Mouse (Mus musculus): ENCODE results near the gene Mydgf. TPM values are rescaled to one million over a fixed set of nuclear protein-coding genes. Genes with fewer than 3 reads are reported as not detected.

Gene Mydgf
- total RNA-seq, 2 experiments from 2014 or later, result 54.4 to 62.2 TPM

DNA sequence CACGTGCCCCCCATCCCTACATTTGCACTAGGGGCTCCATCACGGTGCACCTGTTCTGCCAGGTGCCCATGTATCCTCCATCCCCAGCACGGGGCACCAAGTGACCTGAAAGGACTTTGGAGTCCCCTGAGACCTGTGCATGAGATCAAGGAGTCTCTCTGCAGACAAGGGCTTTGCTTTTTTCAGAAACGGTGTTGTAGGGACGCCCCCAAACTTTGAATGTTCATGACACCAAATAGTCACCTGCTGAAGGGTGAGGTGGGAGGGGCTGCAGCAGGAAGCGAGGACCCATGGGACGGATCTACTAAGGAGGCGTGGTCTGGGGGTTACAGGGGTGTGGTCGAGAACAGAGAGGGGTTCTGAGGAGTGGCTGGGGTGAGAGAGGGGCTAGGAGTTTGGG, 35.4 kb downstream of the Mydgf start:
- ATAC-seq (replicated peaks; ENCODE audit: poor library complexity, severe bottlenecking), result no peak

DNA sequence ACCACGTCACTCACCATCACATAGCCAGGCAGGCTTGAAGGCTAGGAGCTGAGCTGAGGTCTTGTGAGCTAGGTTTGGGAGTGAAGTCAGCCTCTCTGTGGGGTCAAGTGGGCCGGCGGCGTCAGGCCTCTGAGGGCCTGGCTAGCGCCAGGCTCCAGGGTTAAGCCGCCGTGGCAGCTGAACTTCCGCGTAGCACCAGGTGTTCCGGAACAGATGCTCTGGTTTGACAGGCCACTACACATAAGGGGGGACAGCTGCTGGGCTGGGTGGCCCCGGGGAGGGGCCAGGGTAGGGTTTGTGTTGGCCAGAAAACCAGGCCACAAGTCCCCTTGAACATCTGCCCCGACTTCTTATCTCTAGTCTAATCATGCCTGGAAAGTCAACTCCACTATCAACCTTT, 36.3 kb downstream of the Mydgf start:
- no peak for ATAC-seq (replicated peaks; ENCODE audit: poor library complexity, severe bottlenecking)

DNA sequence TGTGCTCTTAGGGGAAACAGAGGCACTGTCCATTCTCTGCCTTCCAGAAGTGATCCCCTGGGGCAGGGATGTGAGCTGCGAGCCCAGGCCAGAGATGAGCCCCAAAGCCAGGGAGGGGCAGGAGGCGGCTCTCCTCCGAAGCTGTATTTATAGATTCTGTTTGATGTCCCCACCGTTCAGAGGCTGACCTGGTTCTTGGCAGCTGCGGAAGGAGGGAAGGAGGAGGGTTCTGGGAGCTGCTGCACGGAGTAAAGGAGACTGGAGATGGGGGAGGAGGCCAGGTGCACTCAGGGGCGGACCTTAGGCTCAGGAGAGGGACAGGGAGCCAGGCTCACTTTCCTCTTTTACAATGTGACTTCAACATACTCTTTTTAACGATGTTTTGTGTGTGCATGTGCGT, 37.6 kb downstream of the Mydgf start:
- ATAC-seq (replicated peaks; ENCODE audit: poor library complexity, severe bottlenecking), result no peak

DNA sequence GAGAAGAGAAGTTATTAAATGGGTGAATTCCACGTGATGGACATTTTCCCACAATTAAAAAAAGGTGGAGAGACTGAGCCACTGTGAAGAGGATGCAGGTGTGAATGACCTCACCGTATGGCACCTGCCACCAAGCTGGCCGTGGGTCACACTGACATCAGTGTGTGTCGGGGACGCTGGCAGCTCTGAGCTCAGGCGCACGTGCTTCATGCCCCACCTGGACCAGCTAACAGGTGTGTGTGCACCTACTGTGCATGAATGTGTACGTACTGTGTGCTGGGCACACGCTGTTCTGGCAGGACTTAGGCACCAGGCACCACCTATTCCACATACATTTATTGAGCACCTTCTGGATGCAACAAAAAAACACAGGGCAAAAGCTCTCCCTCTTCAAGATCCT, 39.2 kb downstream of the Mydgf start:
- no peak for ATAC-seq (replicated peaks; ENCODE audit: poor library complexity, severe bottlenecking)

DNA sequence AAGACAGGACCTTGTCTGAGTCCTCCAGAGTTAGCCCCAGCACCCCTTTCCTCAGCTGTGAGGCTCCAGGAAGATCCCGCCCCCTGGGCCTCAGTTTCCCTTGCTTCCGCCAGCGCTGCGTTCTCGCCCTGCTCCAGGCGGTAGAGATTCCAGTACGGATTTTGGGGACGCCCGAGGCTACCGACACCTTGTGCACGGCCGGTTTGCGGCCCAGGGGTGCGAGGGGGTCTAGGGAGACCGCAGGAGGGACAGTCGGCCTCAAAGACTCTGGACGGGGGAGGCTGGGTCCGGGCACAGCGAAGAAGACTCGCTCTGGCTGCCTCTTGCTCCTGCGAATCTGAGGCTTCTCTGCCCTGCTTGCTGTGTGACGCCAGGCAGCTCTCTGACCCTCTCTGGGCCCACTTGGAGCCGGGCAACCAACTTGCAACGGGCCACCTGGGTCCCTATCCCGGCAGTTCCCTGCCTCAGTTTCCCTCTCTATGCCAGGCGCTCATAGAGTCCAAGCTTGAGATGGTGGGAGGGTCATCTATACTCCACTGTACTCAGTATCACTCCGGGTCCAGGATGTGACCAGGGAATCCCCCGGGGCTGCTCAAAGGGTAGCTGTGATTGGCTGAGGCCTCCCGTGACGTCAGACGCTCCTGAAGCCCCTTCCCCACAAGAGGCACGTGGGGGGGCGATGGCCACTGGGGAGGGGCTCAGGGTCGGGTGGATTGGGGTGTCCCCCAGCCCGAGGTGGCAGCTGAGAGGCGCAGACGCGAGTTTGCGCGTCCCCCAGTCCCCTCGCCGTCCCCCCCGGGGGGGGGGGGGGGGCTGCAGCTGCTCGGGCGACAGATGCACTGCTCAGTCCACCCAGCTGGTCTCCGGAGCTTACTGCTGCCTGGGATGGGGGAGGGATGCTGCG, 41.8 kb downstream of the Mydgf start:
- ATAC-seq (replicated peaks; ENCODE audit: poor library complexity, severe bottlenecking), result peak; percentile 45

DNA sequence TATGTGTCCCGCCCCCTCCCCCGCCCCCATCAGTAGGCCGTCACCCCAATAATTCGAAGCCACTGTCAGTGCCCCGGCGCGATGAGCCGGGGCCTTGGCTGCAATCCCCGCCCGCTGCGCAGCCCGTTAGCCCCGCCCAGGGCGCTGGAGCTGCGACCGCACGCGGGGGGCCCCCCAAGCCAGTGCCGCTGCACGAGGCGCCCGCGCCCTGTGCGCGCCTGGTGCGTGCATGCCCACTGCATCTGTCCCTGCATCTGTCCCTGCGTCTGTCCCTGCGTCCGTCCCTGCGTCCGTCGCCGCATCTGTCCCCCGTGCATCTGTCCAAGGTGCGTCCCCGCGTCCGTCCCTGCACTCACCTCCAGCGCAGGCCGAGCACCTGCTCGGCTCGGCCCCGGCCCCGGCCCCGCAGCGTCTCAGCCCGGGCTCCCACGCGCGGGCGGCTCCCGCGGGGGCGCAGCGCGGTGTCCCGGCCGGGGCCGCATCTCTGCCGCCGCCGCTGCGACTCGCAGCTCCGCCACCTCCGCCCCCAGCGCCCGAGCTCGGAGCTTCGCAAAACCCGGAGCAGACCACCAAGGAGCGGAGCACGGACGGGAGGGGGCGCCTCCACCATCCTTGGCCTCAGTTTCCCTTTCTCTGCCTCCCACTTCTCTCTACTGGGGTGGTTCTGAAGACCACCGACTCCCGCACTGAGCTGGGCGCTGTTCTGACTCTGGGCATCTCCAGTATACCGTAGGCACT, 43.7 kb downstream of the Mydgf start, which contains the start of gene Sema6b:
TSS of gene Sema6b (minus strand) at position 486 of the 738 bp plus-strand sequence.
- ATAC-seq (replicated peaks; ENCODE audit: poor library complexity, severe bottlenecking), result peak; percentile 52

DNA sequence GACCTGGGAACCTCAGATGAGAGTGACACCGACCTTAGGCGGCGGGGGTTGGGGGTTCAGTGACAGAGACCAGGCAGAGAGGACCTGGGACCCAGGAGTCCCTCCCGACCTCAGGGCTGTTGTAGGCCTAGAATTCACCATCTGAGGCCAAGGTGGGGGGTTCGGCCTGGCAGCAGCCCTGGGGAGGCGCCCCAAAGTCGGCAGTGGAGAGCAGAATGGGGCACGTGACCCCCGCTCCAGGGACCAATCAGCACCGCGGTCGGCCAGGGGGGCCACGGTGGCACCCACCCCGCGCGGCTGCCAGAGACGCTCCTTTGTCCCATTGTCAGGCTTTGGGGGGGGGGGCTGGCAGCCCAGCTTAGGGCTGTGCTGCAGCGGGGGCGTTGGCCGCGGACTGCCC, 44.4 kb downstream of the Mydgf start:
- no peak for ATAC-seq (replicated peaks; ENCODE audit: poor library complexity, severe bottlenecking)

DNA sequence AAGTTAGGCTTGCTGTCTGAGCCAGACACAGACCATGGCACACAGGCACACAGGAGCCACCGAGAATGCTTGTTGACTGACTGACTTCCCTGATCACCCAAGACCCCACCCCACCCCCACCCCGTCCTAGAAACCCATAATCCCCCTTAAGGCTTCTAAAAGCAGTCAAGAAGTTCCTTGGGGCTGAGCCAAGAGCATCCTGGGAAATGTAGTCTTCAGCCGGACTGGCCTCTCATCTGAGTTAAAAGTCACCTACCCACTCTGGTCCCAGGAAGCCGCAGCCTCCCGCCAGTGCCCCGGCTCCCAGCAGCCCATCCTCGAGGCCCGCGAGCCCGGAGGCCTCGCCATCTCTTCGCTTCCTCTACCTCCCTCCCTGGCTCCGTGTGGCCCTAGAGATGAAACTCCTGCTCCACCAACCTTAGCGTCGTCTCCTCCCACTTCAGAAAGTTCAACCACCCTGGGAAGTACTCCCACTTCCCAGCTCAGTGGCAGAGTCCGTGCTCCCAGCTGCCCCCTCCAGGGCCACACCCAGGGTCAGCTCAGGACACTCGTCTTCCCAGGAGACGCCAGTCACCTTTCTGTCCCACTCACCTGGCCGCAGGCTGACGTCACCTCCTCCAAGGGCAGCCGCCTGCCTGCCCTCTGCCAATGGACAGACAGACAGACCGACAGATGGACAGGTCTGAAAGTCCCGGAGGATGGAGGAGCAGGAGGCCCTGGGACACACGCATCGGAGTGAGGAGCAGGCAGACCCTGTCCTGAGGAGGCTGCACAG, 45.7 kb downstream of the Mydgf start:
- no peak for ATAC-seq (replicated peaks; ENCODE audit: poor library complexity, severe bottlenecking)

DNA sequence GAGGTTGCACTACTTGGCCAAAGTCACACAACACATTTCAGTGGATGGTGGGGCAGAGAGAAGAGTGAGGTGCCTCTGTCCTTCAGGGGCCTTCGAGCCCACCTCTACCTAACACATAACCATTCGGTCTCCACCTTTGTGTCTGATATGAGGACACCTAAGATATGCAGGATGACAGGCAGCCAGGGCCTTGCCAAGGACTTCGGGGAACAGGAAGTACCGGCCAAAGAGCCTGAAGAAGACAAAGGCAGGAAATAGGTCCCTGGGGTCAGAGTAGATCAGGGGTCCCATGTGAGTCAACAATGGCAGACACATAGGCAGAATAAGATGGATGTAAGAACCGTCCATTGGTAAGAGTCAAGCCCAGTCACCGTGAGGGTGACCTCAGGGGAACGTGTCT, 47.2 kb downstream of the Mydgf start:
- no peak for ATAC-seq (replicated peaks; ENCODE audit: poor library complexity, severe bottlenecking)

DNA sequence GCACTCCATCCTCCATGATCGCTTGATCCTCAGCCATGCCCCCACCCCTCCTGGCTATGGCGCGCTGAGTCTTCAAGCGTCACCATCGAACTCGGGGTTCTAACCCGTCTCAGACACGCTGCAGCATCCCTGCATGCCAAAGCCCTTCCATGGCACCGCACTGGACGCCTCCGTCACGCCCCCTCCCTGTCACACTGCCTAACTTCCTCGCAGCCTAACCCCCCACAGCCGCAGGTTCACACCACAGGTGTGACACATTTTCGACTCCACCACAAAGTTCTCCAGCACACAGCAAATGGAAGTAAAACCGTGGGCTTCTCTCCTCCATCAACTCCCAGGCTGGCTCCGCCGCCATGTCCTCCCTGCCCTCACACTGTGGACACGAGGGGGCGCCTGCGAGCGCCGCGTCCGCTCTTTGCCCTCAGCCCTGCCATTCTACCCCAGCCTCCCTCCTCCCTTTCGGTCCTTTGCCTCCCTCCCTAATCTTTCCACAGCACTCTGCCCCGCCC, 49.2 kb downstream of the Mydgf start:
- peak; percentile 50 for ATAC-seq (replicated peaks; ENCODE audit: poor library complexity, severe bottlenecking)

DNA sequence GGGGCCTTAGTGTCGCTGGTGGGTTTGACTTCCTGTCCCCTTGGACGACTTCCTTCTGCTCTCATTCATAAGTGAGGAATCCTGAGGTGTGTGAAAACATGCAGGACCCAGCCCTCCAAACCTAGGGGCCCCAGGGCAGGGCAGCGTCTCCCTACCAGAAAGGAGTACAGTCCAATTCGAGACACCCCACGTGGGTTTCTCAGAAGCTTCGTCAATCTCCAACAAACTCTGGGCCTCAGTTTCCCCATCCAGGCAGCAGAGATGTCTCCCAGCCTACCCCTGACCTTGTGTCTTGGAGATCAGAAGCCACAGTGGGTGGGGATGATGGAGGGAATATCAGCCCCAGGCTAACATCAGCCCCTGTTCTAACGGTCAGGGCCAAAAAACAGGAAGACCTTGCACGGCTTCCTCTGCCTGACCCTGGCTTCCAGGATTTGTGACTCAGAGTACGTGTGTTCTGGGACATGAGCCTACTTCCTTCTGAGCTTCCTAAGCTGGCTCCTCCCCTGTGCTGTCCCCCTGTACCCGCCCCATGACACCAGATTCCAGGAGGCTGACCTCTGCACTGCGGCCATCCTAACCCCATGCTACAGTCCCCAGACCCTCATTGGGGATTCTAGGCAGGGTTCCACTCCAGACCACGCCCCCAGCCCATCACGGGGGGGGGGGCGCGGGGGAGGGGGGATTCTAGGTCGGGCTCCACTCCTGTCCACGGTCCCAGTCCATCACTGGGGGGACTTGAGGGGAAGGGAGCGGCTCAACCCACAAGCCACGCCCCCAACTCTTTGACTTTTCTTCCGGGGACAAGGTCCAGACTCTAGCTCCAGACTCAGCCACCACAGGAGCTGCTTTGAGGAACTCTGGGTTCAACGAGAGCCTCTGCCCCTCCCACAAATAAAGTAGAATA, 50.0 kb downstream of the Mydgf start:
- ATAC-seq (replicated peaks; ENCODE audit: poor library complexity, severe bottlenecking), result peak; percentile 73

DNA sequence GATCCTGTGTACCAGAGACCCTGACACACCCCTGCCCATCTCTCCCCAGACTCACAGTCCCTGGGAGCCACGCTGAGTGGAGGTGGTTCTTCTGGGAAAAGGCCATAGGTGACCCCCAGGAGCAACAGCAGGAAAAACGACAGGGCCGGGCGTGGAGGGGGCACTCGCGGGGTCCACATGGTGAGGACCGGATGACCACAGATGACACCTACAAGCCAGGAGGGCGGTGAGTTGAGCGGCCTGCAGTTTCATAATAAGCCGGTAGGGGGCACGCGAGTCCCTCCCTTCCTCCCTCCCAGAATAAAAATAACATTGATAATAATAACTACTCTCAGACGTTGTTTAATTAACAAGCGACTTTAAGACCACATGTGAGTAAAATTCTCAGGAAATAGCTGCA, 51.1 kb downstream of the Mydgf start:
- ATAC-seq (replicated peaks; ENCODE audit: poor library complexity, severe bottlenecking), result peak; percentile 33

DNA sequence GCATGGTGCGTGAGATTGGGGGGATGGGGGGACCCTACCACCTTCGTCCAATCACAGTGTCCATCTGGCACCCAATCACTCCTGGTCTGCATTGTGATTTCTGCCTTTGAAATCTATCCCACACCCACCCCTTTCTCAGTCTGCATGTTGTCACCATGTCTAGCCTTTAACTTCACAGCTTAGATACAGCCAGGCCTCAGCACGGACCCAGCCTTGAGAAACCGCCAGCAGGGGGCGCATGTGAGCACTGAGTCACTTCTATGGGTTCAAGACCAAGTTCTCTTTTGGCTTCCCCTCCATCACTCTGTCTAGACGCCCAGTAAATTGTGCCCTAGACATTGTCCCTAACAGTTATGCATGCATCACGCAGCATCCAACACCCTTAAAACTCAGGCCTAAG, 51.9 kb downstream of the Mydgf start:
- ATAC-seq (replicated peaks; ENCODE audit: poor library complexity, severe bottlenecking), result 0 out of 2 replicates have a peak, but pooled peaks have one; percentile 11

DNA sequence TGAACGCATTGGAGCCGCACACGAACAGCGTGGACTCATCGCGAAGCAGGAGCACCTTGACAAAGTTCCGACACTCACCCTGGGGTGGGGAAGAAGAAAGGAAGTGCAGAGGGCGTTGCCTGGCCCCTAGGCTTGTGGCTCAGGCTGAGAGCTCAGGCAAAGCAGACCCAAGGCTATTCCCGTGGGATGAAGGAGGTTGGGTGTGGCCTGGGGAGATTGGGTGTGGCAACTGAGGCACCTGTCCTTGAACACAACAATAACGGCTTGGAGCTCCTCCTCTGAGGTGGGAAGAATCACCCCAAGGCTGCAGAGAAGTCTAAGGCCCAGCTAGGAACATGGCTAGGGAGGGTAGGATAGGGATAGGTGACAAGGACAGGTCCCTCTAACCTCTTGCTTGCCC, 52.6 kb downstream of the Mydgf start:
- ATAC-seq (replicated peaks; ENCODE audit: poor library complexity, severe bottlenecking), result no peak

DNA sequence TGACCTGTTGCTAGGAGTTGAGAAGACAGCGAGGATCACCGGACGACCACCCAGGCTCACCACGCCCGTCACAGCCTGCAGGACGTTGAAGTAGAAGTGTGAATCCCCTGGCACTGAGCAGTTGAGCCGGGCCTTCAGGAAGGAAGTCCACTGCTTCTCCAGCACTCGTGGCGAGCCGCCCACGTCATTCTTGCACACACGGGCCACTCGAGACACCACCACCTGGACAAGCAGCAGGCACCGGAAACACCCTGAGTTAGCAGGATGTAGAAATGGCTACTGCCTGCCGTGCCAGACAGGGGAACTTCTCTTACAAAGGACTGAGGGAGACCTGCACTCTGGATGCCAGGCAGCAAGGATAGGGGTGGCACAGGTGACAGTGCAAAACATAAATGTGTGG, 55.5 kb downstream of the Mydgf start:
- no peak for ATAC-seq (replicated peaks; ENCODE audit: poor library complexity, severe bottlenecking)

DNA sequence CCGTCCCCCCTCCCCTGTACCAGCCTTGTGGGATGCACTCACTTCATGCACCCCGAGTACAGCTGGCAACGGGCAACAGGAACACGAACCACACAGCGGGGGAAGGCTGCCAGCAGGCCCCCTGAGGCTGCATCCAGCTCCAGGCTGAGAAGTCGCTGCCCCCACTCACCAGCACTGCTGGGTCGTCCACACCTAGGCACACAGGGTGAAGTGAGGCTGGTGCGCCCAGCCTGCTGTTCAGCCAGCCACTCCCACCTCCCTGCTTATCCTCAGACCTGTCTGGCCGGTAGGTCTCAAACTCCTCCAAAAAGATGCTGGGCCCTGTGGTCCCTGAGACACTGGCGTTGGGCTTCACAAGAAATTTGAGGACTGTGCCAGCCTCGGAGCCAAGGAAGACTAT, 57.5 kb downstream of the Mydgf start:
- ATAC-seq (replicated peaks; ENCODE audit: poor library complexity, severe bottlenecking), result no peak
